Mouse (Mus musculus): ENCODE data around the gene Hsf4. TPM values are rescaled to one million over a fixed set of nuclear protein-coding genes. Genes with fewer than 3 reads are reported as not detected.
A peak's percentile ranks its signal among the peaks of the same experiment; 100 is the strongest.

Gene Hsf4
- polyA plus RNA-seq, 1 experiment from 2014 or later: 0.33 TPM

DNA sequence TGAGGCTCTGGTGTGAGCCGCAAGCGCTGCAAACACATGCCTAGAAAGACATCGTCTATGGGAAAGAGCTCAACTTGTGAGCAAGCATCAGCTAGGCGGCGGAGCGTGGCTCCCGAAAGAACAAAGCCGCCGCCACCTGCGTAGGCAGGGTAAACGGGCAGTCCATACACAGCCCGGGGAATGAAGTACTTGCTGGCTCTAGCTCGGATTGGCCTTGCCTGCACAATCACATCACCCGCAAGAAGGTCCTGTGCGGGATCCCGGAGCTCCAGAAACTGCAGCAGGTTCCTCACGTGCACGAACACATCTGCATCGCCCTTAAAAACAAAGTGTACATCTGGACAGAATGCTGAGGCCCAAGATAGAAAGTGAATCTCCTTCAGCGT is 15.8 kb upstream of the Hsf4 start:
- Histone ChIP-seq H3K4me1 (ENCODE audit: insufficient read depth) (peaks cover 2% of the 10 kb centered on the region; the same call in 1 of the 2 replicates), H3K9ac (peak overlapping the region; percentile 74), H3K36me3 (ENCODE audit: insufficient read depth) (peaks cover 49% of the 10 kb centered on the region), H3K4me2 (peak overlapping the region; percentile 98), H3K27me3 (ENCODE audit: insufficient read depth, low read length) (peaks cover 10% of the 10 kb centered on the region), H3K27ac (ENCODE audit: low read depth) (peak overlapping the region; percentile 91; the same call in 1 of the 2 replicates), H3K4me3 (ENCODE audit: low read depth, low read length) (peak overlapping the region; percentile 63), H3K9me3 (ENCODE audit: low read depth, low read length) (no peaks in the 10 kb centered on the region)
- ATAC-seq (ENCODE audit: insufficient read depth) (peak; percentile 14; the same call in 1 of the 2 replicates), DNase-seq (no peak)
- 36% methylated on average over 20 of the region's 20 CpGs for WGBS
- TF ChIP-seq CTCF (IDR thresholded peaks at IDR 0.05; ENCODE audit: low read depth): no peak

DNA sequence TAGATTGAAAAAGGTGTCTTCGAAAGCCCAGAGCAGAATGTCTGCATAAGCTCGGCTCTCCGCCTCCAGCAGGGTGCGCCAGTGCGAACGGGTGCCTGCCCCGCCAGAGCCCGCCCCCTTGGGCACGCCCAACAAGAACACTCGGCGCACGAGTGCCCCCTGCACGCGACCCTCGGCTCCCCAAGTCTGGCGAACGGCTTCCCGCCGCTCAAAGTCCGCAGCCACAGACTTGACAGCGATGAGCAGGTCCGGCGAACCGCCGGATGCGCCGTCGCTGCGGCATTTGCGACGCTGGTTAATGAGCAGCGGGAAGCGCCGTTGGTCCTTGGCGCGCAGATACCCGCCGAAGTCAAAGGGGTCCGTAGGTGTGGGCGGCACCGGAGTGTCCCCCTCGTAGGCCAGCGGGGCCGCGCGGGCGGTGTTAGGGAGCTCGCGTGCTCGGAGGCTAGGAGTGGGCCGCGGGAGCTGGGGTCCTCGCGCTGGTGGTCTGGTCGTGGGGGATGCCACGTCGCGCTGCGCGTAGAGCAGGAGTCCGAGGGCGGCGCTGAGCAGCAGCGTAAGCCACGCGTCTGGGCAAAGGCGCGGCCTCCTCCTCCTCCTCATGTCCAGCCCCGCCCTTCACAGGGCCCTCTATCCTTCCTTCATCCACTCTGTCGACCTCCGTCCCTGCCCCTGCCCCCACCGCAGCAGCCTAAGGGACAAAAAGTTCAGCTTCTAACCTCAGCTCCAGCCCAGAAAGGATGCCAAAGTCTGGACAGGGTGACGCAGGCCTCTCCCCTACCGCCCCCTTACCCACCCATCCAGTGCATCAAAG is 15.2 kb upstream of the Hsf4 start:
- Histone ChIP-seq H3K4me1 (ENCODE audit: insufficient read depth) (peaks cover 6% of the 10 kb centered on the region; the same call in 1 of the 2 replicates), H3K9me3 (ENCODE audit: low read depth, low read length) (no peaks in the 10 kb centered on the region), H3K27me3 (ENCODE audit: insufficient read depth, low read length) (peaks cover 16% of the 10 kb centered on the region), H3K27ac (ENCODE audit: low read depth) (peak overlapping the region; percentile 91), H3K4me3 (ENCODE audit: low read depth, low read length) (peak overlapping the region; percentile 63), H3K4me2 (peak overlapping the region; percentile 98), H3K36me3 (ENCODE audit: insufficient read depth) (peaks cover 43% of the 10 kb centered on the region), H3K9ac (peak overlapping the region; percentile 74)
- TF ChIP-seq CTCF (IDR thresholded peaks at IDR 0.05; ENCODE audit: low read depth): peak; percentile 84
- peak; percentile 96 for DNase-seq
- under 1% methylated on average over 74 of the region's 74 CpGs for WGBS
- peak; percentile 91 for ATAC-seq (ENCODE audit: insufficient read depth)

DNA sequence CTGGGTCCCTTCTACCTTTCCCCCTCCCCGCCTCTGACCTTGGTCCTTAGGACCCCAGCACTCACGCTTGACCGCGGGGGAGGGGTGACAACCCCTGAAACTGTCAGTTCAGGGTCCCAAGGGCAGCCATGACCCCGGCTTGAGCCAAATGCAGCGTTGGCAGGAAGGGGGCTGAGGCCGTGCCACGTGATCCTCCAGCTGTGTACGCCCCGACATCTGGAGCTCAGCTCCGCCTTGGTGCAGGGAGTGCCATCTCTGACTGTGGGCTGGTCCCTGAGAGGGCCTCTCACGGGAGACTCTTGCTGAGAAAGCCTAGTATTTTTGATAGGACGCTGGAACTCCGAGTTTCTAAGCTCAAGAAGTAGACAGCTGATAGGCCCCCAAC is 14.6 kb upstream of the Hsf4 start, which contains the start of gene B3gnt9:
Gene B3gnt9, minus strand, starts transcription at position 188 of the 385 bp plus-strand sequence.
- peak; percentile 85 for ATAC-seq (ENCODE audit: insufficient read depth)
- peak within 1 kb of the TSS; percentile 98 for H3K4me2 ChIP-seq
- peak within 1 kb of the TSS; percentile 91 for H3K27ac ChIP-seq (ENCODE audit: low read depth)
- peak within 1 kb of the TSS; percentile 74 for H3K9ac ChIP-seq
- TF ChIP-seq CTCF (IDR thresholded peaks at IDR 0.05; ENCODE audit: low read depth): peak; percentile 5; the same call in 1 of the 2 replicates
- H3K4me3 ChIP-seq (ENCODE audit: low read depth, low read length): peak within 1 kb of the TSS; percentile 63
- DNase-seq: peak; percentile 89
- no peaks in the 10 kb centered on the region for H3K9me3 ChIP-seq (ENCODE audit: low read depth, low read length)
- 3% methylated on average over 14 of the region's 14 CpGs for WGBS
- H3K27me3 ChIP-seq (ENCODE audit: insufficient read depth, low read length): peaks cover 22% of the 10 kb centered on the region
- H3K36me3 ChIP-seq (ENCODE audit: insufficient read depth): peaks cover 37% of the 10 kb centered on the region
- H3K4me1 ChIP-seq (ENCODE audit: insufficient read depth): peaks cover 10% of the 10 kb centered on the region; the same call in 1 of the 2 replicates

DNA sequence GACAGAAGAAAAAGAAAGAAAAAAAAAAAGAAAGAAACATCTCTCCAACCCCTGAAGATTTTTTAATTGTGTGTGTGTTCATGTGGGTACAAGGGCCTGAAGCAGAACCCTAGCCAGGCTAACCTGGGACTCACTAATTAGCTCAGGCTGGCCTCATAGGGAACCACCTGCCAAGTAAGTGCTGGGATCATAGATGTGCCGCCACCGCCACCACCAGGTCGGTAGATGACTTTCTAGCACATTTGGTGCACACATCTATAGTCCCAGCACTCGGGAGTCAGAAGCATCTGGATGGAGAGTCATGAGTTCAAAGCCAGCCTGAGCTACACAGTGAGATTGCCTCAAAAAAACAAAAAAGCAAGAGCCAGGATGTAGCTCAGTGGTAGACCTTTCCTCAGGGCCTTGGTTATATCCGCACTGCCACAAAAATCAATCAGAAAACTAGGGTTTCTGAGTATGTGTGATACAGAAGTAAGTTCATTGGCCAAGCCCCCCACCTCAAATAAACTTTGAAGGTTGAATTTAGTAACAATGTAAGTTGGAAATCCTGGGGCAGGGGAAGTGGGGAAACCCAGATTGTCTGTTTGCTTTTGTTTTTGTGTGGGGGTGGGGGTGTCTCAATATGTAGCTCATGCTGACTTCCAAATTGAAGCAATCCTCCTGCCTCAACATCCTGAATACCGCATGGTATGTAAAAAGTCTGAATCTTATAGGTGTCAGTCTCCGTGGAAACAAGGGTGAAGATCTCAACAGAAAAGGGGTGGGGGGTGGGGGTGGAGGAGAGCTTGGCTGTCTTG is 12.1 kb upstream of the Hsf4 start:
- 75% methylated on average over 7 of the region's 7 CpGs for WGBS
- ATAC-seq (ENCODE audit: insufficient read depth): no peak
- H3K27me3 ChIP-seq (ENCODE audit: insufficient read depth, low read length): peaks cover 31% of the 10 kb centered on the region

DNA sequence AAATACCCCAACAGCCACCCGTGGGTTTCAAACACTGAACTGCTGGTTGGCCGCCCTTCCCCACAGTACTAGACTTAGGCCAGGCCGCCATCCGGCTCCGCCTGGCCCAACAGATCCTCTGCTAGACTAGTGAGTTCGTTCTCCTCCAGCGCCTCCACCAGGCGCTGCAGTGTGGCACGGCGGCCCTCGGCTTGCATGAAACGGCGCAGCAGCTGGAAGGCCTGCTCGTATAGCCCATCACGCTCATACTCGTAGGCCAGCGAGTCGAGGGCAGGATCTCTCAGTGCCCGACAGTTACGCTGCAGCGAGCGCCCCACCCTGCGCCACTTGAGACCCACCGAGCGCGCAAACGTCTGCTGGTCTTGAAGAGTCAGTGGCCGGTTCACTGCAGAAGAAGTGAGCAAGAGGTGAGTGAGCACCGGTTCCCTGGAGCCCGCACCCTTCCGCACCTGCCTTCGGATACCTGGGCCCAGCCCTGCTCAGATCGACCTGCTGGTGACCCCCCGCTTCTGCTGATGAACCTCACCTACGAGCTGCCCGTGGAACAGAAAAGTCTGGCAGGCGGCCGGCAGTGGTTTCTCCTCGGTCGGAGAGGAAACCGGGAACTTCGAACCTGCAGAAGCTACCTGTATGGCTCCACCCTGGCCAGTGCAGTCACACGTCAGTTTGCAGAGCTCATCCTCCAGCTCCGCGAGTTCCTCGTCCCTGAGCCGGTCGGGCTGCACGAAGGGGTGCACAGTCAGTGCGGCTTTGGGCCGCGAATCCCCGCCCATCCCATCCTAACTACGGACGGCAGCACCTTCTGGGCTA is 10.5 kb upstream of the Hsf4 start:
- Histone ChIP-seq H3K27me3 (ENCODE audit: insufficient read depth, low read length) (peaks cover 33% of the 10 kb centered on the region), H3K4me3 (ENCODE audit: low read depth, low read length) (peak overlapping the region; percentile 37), H3K27ac (ENCODE audit: low read depth) (no peak overlapping the region), H3K36me3 (ENCODE audit: insufficient read depth) (no peaks in the 10 kb centered on the region), H3K9me3 (ENCODE audit: low read depth, low read length) (no peaks in the 10 kb centered on the region), H3K4me2 (peak overlapping the region; percentile 67), H3K9ac (peak overlapping the region; percentile 4), H3K4me1 (ENCODE audit: insufficient read depth) (peaks cover 10% of the 10 kb centered on the region; the same call in 1 of the 2 replicates)
- WGBS: 4% methylated on average over 55 of the region's 55 CpGs
- TF ChIP-seq CTCF (IDR thresholded peaks at IDR 0.05; ENCODE audit: low read depth): peak; percentile 34
- DNase-seq: peak; percentile 71
- peak; percentile 0; the same call in 1 of the 2 replicates for ATAC-seq (ENCODE audit: insufficient read depth)

More for the DNA sequence above, 12.1 kb upstream of the Hsf4 start:
- Histone ChIP-seq H3K9me3 (ENCODE audit: low read depth, low read length) (no peaks in the 10 kb centered on the region), H3K27ac (ENCODE audit: low read depth) (no peak overlapping the region), H3K4me1 (ENCODE audit: insufficient read depth) (peaks cover 10% of the 10 kb centered on the region; the same call in 1 of the 2 replicates), H3K9ac (no peak overlapping the region), H3K4me3 (ENCODE audit: low read depth, low read length) (no peak overlapping the region), H3K4me2 (no peak overlapping the region), H3K36me3 (ENCODE audit: insufficient read depth) (peaks cover 13% of the 10 kb centered on the region)
- DNase-seq: no peak
- TF ChIP-seq CTCF (IDR thresholded peaks at IDR 0.05; ENCODE audit: low read depth): no peak

DNA sequence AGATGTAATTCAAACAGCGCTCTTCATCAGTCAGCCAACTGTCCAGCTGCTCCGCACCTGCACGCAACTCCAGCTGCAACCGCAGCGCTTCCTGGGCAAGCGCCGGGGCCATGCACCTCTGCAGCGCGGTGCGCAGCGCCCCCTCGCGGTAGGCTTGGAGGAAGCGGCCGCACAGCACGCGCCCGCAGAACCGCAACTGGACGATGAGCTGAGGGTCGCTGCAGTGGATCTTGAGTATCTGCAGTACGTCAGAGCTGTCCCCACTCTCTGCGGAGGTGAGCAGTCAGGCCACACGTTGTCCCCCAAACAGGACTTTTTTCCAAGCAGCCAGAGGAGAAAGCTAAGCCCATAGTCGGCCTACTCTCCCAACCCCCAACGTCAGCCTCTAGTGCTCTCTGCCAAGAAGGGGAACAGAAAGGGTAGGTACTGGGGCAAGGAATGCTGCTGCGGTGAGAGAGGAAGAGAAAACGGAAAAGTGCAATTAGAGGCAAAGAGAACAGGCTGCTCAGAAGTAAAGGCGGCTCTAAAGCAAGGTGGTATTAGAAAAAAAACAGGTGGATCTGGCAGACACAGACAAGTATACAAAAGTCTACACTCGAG is 9.8 kb upstream of the Hsf4 start:
- peak; percentile 93 for TF ChIP-seq CTCF (IDR thresholded peaks at IDR 0.05; ENCODE audit: low read depth)
- Histone ChIP-seq H3K4me1 (ENCODE audit: insufficient read depth) (peaks cover 10% of the 10 kb centered on the region; the same call in 1 of the 2 replicates), H3K36me3 (ENCODE audit: insufficient read depth) (no peaks in the 10 kb centered on the region), H3K4me2 (peak overlapping the region; percentile 67), H3K27me3 (ENCODE audit: insufficient read depth, low read length) (peaks cover 33% of the 10 kb centered on the region), H3K27ac (ENCODE audit: low read depth) (no peak overlapping the region), H3K4me3 (ENCODE audit: low read depth, low read length) (peak overlapping the region; percentile 37), H3K9ac (peak overlapping the region; percentile 4; the same call in 1 of the 2 replicates), H3K9me3 (ENCODE audit: low read depth, low read length) (no peaks in the 10 kb centered on the region)
- WGBS: 3% methylated on average over 30 of the region's 30 CpGs
- peak; percentile 20 for ATAC-seq (ENCODE audit: insufficient read depth)
- peak; percentile 88 for DNase-seq
